In genomic region chr13:64153751-64154267, GRCm38 (mm10) we compare ENCODE assay signal across 8 mouse cellular contexts. TPM values are rescaled to one million over a fixed set of nuclear protein-coding genes. Genes with fewer than 3 reads are reported as not detected.
DNase-seq lines count a peak whose midpoint lies in the region; ATAC-seq lines count a peak whose summit lies in the region.

No protein-coding gene starts in this region.

- H3K9me3 ChIP-seq in heart, embryonic 12.5 days (replicated peaks): no peaks in the 10 kb centered on the region
- no peaks in the 10 kb centered on the region for H3K9me3 ChIP-seq in kidney, embryonic 16.5 days (ENCODE audit: low read length)

- peaks cover 37% of the 10 kb centered on the region for H3K4me1 ChIP-seq in heart, embryonic 12.5 days (replicated peaks)
- H3K4me1 ChIP-seq in kidney, embryonic 16.5 days (ENCODE audit: insufficient read depth, low read length): peaks cover 31% of the 10 kb centered on the region

- H3K27ac ChIP-seq in heart, embryonic 12.5 days (ENCODE audit: poor library complexity, severe bottlenecking): peak overlapping the region; percentile 94
- peak overlapping the region; percentile 86 for H3K27ac ChIP-seq in kidney, embryonic 16.5 days (ENCODE audit: low read length)

- H3K4me2 ChIP-seq in heart, embryonic 12.5 days: peak overlapping the region; percentile 86
- peak overlapping the region; percentile 88 for H3K4me2 ChIP-seq in kidney, embryonic 16.5 days (replicated peaks; ENCODE audit: low read depth, low read length)

- 2% methylated on average over 18 of the region's 18 CpGs for WGBS in heart, embryonic 12.5 days
- WGBS in kidney, embryonic 16.5 days: under 1% methylated on average over 18 of the region's 18 CpGs

- DNase-seq in right cerebral cortex, postnatal 4 days: peak; percentile 16
- DNase-seq in right cerebral cortex, postnatal 25 days: no peak
- peak; percentile 77 for DNase-seq in embryo, embryonic 11 days
- peak; percentile 76 for DNase-seq in lung, postnatal 36 days
- DNase-seq in retina, postnatal 1 day: peak; percentile 65
- no peak for DNase-seq in frontal cortex, adult 2 months (ENCODE audit: extremely low spot score in 1 of 2, low spot score in 1 of 2)

- ATAC-seq in heart, embryonic 12.5 days (ENCODE audit: insufficient number of reproducible peaks, low FRiP score): peak; percentile 58
- peak; percentile 62 for ATAC-seq in kidney, embryonic 16.5 days (ENCODE audit: low FRiP score, low TSS enrichment)

- H3K9ac ChIP-seq in heart, embryonic 12.5 days: peak overlapping the region; percentile 71
- peak overlapping the region; percentile 50 for H3K9ac ChIP-seq in kidney, embryonic 16.5 days (replicated peaks; ENCODE audit: low read length)

- H3K27me3 ChIP-seq in heart, embryonic 12.5 days (replicated peaks): no peaks in the 10 kb centered on the region
- H3K27me3 ChIP-seq in kidney, embryonic 16.5 days (ENCODE audit: insufficient read depth, low read length): peaks cover 2% of the 10 kb centered on the region; the same call in 1 of the 2 replicates

- no peaks in the 10 kb centered on the region for H3K36me3 ChIP-seq in heart, embryonic 12.5 days
- no peaks in the 10 kb centered on the region for H3K36me3 ChIP-seq in kidney, embryonic 16.5 days (ENCODE audit: insufficient read depth, low read length)

- peak overlapping the region; percentile 93 for H3K4me3 ChIP-seq in heart, embryonic 12.5 days
- peak overlapping the region; percentile 78 for H3K4me3 ChIP-seq in kidney, embryonic 16.5 days (ENCODE audit: low read length)

RNA-seq across cellular contexts. Expression of gene Zfp367, which starts 0.8 kb away (rescaled TPM):
- 28.8 and 29.7 TPM in 2 replicates for polyA plus RNA-seq in heart, embryonic 12.5 days (2016; fragmentation: Nextera tagmentation; extraction: Ambion mirVana)
- 16.2 and 17.4 TPM in 2 replicates for polyA plus RNA-seq in kidney, embryonic 16.5 days (2015; fragmentation: Nextera tagmentation; extraction: Ambion mirVana)
- polyA plus RNA-seq in frontal cortex, adult 2 months (2012; rRNA removed): 21.1 and 21.3 TPM in 2 replicates

RNA-seq across cellular contexts. Expression of gene Habp4, which starts 7.8 kb away (rescaled TPM):
- polyA plus RNA-seq in heart, embryonic 12.5 days (2016; fragmentation: Nextera tagmentation; extraction: Ambion mirVana): 69.8 and 75.7 TPM in 2 replicates
- 28.4 and 29.1 TPM in 2 replicates for polyA plus RNA-seq in kidney, embryonic 16.5 days (2015; fragmentation: Nextera tagmentation; extraction: Ambion mirVana)
- polyA plus RNA-seq in frontal cortex, adult 2 months (2012; rRNA removed): 186 and 204 TPM in 2 replicates

RNA-seq across cellular contexts. Expression of gene Slc35d2, which starts 24.6 kb away (rescaled TPM):
- polyA plus RNA-seq in heart, embryonic 12.5 days (2016; fragmentation: Nextera tagmentation; extraction: Ambion mirVana): 8.6 and 9.5 TPM in 2 replicates
- polyA plus RNA-seq in kidney, embryonic 16.5 days (2015; fragmentation: Nextera tagmentation; extraction: Ambion mirVana): 5.6 and 5.8 TPM in 2 replicates
- polyA plus RNA-seq in frontal cortex, adult 2 months (2012; rRNA removed): 1.3 and 1.6 TPM in 2 replicates

Comparison
In these comparisons a context has a peak if more than half of its experiments do, and no peak if none do; other contexts are left out.
1. DNase-seq: peak in right cerebral cortex, postnatal 4 days (single experiment), embryo, embryonic 11 days (single experiment), lung, postnatal 36 days (single experiment) and retina, postnatal 1 day (single experiment); none in right cerebral cortex, postnatal 25 days (single experiment) and frontal cortex, adult 2 months (0 of 2).